Mouse (Mus musculus): ENCODE measurements around the gene Ms4a4b. TPM values are rescaled to one million over a fixed set of nuclear protein-coding genes. Genes with fewer than 3 reads are reported as not detected.
"Not testable (repeated sequence)": the region's sequence is repeated elsewhere in the genome, so short reads cannot be mapped to it uniquely, and the experiment has no call there.

Gene Ms4a4b
- total RNA-seq (2022) = 1 to 10 TPM in 1 of 4 experiments, not detected in 3; 1.4 TPM

DNA sequence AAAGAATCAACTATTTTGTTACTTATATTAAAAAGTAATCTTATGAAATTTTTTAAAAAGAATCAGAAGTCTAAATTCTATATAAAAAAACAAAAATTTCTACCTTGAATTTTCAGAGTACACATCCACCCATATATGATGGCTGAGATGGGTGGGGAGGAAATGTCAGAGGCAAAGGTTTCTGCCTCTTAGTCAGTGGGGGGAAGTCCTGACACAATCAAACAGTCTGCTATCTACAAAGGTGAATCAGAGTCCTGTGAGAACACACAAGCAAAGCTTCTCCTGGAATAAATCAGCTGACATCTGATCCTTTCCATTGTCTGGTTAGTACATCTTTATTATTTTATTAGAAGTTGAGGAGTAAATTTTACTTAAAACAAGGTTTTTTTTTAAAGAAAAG, at the start of gene Ms4a4b:
TSS of gene Ms4a4b (plus strand) at position 216 of the 400 bp plus-strand sequence.
- DNase-seq (ENCODE audit: low spot score in 2 of 2) = no peak

DNA sequence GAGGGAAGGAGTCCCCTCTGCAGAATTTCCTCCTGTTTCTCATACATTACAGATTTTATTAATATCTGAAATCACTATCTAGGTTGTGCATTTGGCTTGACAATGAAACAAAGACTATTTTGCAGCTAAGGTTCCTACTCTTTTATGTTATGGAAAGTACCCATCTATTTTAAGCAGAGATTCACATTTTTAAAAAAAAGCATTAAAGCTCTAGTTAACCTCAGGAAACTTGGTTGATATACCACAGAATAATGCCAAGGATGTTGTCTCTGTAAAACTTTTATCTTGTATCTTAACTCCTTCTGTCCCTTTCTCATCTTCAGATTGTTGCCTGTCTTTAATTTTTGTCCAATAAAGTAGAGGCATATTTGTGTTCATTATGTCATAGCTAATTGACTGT, 47.6 kb upstream of the Ms4a4b start:
- DNase-seq (ENCODE audit: low spot score in 2 of 2) = no peak

DNA sequence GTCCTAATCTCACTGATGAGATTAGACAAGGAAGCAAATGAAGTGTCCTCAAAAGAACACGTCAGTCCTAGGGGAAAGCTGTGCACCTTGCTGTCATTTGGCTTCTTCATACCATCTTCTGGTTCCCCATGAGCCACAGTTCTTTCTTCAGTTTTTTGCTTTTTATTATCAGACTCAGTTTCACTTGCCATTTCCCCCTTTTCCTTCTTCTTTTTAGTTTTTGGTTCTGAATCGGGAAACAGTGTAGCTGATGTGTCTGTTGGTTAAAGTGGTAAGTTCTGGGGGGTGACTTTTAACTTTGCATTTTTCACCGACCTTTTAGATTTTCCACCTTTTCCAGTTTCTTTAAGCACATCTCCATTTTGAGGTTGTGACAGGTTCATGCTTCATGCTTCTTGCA, 38.8 kb upstream of the Ms4a4b start, which contains the start of gene Ms4a4c:
TSS of gene Ms4a4c (plus strand) at position 244 of the 400 bp plus-strand sequence.
- no peak for DNase-seq (ENCODE audit: low spot score in 2 of 2)

DNA sequence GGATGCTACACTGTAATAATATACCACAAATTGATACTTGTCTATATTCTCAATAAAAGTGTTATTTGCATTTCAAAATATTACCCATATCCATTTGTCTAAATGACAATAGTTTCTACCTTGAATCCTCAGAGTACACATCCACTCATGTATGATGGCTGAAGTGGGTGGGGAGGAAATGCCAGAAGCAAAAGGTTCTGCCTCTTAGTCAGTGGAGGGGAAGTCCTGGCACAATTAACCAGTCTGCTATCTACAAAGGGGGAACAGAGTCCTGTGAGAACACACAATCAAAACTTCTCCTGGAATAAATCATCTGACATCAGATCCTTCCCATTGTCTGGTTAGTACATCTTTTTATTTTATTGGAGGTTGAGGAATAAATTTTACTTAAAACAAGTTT, 35.9 kb upstream of the Ms4a4b start:
- DNase-seq (ENCODE audit: low spot score in 2 of 2) = no peak

DNA sequence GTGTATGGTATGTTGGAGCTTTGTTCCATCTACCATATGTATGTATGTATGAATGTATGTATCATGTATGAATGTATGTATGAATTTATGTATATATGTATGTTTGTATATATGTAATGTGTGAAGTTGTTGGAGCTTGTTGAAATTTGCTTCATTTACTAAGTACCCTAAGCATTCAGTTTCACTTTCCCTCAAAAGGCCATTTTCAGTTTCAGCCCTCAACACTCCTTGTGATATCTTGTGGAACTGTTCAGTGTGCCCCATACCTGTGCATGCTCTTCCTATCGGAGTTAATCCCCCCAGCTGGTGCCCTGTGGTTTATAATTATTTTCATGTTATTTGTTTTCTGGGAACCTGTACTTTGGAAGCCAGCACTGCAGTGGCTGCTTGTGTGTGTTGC, 34.8 kb upstream of the Ms4a4b start:
- DNase-seq (ENCODE audit: low spot score in 2 of 2) = no peak

DNA sequence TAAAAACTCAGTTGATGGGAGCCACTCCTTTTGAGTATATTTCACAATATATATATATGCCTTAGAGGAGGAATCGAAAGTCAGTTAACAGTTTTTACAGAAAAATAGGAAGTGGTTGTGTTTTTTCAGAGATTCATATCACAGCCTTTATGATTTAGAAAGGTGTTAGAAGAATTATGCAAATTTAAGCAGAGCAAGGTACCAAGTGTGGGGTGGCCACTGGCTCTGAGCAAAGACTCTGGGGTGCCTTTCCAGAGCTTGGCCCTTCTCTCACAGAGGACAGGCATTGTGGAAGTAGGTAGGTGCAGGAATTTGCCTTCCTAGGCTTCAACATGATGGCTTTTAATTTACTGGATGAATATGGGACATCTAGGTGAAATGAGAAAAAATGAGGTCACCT, 31.7 kb upstream of the Ms4a4b start:
- DNase-seq (ENCODE audit: low spot score in 2 of 2) = no peak

DNA sequence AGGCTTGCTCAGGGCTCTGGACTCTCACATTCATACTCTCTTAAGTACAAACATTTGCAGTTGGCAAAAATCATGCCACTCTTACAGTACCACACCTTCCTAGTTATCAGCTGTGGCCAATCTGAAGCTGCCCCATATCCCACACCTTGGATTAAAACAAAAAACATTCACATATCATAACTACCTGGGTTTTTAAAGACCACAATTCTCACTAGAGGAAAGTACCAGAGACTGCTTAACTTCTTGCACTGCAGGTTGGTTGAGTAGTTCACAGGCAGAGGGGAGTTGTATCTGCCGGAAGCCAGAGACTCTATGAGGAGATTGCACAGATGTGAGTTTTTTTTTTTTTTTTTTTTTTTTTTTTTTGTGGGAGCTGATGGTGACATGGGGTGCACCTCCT, 29.3 kb upstream of the Ms4a4b start:
- no peak for DNase-seq (ENCODE audit: low spot score in 2 of 2)

DNA sequence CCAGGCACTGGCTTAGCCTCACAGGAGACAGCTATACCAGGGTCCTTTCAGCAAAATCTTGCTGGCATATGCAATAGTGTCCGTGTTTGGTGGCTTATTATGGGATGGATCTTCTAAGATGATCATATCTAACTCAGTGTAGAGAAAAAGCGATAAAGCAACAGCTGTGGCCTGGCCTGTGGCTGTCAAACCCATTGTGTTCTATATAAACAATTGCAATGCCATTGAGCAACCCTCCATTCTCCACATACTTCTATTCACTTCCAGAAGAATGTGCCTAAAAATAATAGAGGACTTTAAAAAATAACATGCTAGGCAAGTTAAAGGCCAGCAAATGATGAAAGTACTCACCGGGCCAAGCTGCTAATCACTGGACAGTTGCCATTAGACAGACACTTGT, 27.8 kb upstream of the Ms4a4b start:
- DNase-seq (ENCODE audit: low spot score in 2 of 2) = no peak

DNA sequence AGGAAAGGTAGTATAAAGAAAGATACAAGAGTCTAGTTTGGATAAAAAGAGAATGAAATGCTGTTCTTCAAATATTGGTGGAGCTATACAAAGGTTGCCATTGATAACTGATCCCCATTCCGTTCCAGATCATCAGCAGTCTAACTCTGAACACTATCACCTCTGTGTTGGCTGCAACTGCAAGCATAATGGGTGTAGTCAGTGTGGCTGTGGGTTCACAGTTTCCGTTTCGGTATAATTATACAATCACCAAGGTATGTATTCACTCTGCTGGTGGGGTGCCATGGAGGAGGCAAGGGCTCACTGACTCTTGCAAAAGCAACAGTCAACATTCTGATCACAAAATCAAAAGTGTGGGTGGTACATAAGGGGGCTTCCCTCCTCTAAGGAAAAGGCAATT, 24.5 kb upstream of the Ms4a4b start:
- not testable (repeated sequence) for DNase-seq (ENCODE audit: low spot score in 2 of 2)

DNA sequence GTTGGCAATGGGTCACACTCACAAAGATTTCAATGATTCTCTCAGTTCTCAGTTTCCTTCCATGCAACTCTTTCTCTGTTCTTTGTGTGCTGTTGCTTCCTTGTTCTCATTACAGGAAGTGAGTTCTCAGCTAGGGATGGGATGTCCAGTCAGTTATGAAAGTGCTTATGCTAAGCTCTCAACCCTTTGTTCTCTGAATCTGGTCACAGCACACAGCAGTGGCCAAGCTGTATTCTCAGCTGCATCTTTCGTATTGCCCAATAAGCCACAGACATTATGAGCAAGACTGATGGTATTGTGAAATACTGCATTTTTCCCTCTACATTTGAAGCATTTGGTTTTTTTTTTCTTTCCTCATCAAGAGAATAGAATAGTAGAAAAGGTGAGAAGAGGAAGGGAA, 12.1 kb upstream of the Ms4a4b start:
- DNase-seq (ENCODE audit: low spot score in 2 of 2) = not testable (repeated sequence)

DNA sequence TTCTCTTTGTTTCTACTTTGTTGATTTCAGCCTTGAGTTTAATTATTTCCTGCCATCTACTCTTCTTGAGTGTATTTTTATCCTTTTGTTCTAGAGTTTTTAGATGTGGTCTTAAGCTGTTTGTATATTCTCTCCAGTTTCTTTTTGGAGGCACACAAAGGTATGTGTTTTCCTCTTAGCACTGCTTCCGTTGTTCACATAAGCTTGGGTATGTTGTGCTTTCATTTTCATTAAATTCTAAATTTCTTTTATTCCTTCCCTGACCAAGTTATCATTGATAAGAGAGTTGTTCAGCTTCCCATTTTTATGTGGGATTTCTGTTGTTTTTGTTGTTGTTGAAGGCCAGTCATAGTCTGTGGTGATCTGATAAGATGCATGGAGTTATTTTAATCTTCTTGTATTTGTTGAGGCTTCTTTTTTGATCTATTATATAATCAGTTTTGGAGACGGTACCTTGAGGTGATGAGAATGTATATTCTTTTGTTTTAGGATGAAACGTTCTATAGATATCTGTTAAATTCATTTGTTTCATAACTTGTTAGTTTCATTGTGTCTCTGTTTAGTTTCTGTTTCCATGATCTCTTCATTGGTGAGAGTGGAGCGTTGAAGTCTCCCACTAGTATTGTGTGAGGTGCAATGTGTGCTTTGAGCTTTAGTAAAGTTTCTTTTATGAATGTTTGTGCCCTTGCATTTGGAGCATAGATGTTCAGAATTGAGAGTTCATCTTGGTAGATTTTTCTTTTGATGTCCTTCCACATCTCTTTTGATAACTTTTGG, 8.1 kb upstream of the Ms4a4b start:
- DNase-seq (ENCODE audit: low spot score in 2 of 2) = no peak

DNA sequence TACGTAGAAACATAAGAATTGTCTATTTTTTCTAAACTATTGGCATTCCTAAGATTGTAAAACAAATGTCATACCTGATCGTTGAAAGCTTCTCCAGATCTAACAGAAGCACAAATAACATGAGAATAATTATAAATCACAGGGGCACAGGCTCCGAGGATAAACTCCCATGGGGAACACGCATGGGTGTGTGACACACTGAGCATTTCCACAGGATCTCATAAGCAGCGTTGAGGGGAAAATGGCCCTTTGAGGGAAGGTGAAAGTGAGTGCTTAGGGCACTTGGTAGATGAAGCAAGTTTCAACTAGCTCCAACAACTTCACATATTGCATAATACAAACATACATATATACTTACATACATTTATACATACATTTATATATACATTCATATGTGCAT, 611 bp downstream of the Ms4a4b start:
- no peak for DNase-seq (ENCODE audit: low spot score in 2 of 2)

DNA sequence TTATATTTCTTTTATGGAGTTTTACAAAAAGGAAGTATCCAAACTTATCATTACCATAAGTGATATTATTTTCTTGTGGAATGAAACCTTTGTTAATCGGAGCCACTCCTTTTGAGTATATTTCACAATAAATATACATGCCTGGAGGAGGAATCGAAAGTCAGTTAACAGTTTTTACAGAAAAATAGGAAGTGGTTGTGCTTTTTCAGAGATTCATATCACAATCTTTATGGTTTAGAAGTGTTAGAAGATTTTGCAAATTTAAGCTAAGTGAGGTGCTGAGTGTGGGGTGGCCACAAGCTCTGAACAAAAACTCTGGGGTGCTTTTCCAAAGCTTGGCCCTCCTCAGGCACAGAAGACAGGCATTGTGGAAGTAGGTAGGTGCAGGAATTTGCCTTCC, 3.9 kb downstream of the Ms4a4b start:
- DNase-seq (ENCODE audit: low spot score in 2 of 2) = no peak

DNA sequence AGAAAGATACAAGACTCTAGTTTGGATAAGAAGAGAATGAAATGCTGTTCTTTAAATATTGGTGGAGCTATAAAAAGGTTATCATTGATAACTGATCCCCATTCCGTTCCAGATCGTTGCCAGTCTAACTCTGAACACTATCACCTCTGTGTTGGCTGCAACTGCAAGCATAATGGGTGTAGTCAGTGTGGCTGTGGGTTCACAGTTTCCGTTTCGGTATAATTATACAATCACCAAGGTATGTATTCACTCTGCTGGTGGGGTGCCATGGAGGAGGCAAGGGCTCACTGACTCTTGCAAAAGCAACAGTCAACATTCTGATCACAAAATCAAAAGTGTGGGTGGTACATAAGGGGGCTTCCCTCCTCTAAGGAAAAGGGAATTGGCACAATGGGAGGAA, 15.7 kb downstream of the Ms4a4b start:
- DNase-seq (ENCODE audit: low spot score in 2 of 2) = not testable (repeated sequence)

DNA sequence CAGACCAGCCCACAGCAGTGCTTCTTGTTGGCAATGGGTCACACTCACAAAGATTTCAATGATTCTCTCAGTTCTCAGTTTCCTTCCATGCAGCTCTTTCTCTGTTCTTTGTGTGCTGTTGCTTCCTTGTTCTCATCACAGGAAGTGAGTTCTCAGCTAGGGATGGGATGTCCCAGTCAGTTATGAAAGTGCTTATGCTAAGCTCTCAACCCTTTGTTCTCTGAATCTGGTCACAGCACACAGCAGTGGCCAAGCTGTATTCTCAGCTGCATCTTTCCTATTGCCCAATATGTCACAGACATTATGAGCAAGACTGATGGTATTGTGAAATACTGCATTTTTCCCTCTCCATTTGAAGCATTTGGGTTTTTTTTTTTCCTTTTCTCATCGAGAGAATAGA, 21.4 kb downstream of the Ms4a4b start:
- DNase-seq (ENCODE audit: low spot score in 2 of 2) = not testable (repeated sequence)

DNA sequence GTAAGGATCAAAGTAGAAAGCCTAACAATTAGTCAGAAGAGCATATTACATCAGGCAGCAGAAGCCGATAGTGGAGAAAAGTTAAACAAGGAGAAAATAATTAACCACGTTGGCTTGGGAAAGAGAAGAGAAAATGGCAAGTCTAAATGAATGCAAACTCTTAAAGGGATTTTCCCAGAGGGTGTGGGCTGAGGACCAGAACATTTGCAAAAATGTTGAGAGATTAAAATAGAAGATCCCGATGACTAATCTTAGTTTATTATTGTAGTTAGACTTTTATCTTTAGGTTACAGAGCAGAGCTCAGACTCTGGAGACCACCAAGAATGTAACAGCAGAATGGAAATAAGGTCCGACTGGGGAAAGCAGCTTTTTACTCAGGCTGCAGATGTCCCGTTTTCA, 23.1 kb downstream of the Ms4a4b start:
- DNase-seq (ENCODE audit: low spot score in 2 of 2) = no peak

DNA sequence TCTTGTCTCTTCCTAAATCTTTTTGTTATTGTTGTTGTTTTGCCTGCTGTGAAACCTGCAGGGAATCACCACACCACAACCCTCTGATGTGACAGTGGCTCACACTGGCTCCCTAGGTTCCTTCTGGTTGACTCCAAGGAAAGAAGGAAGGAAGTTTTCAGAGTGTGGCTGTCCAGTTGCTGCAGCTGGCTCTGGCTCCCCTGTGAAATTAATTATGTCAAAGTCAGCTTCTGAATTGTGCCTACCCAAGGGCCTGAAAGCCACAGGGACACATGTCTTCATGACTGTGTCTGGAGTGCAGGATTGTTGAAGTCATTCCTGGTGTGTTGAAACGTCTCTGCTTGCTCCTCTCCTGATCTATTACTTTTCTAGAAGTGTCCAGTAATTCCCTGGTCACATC, 25.0 kb downstream of the Ms4a4b start:
- DNase-seq (ENCODE audit: low spot score in 2 of 2) = not testable (repeated sequence)

DNA sequence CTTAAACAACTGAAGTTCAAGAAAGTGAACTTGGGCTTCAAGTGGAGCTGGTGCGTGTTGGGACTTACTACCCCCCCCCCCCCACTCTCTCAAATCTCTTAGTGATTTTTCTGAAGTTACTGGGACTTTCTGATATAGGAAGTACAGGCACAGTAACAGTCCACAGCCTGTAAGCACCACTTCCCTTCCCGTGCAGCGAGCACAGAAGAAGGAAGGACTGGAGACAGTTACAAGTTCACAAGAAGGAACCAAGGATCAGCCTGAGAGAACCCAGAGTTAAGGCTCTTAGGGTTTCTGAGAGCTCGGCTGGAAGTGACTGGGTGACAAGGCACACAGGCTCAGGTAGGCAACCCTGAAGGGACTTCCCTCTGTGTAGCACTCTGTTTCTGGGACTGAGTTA, 25.9 kb downstream of the Ms4a4b start, which contains the start of gene Ms4a6c:
TSS of gene Ms4a6c (plus strand) at position 152 of the 400 bp plus-strand sequence.
- DNase-seq (ENCODE audit: low spot score in 2 of 2) = not testable (repeated sequence)

DNA sequence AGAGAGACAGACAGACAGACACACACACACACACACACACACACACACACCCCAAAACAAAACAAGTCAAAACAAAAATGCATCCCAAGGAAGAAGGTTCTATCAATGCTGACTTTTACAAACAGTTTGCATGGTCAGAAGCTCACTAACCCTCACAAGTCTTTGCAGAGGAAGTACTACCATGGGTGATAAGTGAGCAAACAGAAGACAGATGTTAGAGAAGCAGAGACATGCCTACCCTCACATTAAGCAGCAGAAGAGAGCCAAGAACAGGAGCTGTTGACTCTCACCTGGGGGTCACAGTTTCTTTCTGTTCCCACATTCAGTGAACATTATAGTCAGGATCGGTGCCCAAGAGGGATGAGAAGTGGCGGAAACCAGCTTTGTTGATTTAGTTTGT, 36.4 kb downstream of the Ms4a4b start:
- DNase-seq (ENCODE audit: low spot score in 2 of 2) = no peak

DNA sequence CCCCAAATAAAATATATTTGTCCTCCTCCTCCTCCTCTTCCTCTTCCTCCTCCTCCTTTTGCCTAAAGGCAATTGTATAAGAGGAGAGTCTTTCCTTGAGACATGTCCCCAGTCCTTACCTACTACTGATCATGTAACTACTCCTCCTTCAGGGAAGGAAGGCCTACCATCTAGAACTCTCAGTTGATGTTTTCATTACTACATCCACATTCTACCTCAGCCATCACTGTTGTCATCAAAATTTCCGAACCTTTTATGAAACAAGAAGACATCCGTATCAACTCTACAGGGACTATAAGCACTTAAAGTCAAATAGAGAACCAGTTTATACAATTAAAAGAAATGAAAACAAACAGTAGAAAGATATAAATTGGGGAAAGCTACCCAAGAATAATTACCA, 39.3 kb downstream of the Ms4a4b start:
- no peak for DNase-seq (ENCODE audit: low spot score in 2 of 2)

DNA sequence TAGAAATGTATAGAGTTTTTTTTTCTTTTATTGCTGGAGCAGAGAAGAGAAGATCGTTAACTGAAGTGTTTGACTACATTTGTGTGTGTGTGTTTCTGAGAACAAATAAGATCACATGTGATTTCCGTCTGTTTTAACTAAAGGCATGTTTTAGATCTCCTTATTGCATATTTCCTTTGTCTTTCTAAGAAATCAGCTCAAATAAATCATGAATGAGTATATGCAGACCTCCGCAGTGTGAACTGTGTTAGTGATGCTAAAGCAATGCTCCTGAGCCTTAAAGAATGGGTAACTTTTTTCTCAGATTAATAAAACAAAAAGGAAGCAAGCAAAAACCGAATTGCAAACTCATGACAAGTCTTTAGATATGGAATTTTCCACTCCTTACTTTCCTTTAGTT, 40.6 kb downstream of the Ms4a4b start:
- DNase-seq (ENCODE audit: low spot score in 2 of 2) = no peak

DNA sequence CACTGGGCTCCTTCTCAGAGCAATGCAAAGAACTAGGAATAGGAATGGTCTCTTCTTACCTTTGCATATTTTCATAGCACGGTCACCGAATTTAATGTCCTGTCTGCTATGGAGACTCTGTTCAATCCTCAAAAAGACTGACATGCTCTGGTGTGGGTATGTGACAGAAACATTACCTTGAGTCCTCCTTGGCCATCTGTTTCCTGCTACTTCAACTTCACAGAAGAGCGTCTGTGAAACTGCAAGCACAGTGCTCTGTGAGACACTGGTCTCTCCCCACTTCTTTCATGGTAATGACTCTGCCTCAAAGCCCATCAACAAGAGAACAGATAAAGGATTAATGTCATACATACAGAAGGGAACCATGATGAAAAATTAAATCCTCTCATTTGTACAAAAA, 41.0 kb downstream of the Ms4a4b start:
- no peak for DNase-seq (ENCODE audit: low spot score in 2 of 2)

DNA sequence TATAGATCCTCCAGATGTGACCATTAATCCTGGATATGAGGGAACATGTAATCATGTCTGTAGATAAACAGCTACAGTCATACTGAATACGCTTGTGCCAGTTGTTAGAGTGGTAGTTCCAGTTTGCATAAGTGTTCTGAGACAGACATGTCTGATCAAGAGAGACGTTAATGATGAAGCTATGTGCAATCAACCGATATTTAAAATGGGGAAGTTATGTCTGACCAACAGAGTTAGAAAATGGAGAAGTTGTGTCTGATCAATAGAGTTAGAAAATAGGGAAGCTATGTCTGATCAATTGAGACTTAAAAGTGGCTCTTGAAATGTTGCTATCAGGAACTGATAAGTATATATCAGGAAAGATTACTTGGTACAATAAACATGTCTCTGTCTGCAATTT, 41.9 kb downstream of the Ms4a4b start:
- DNase-seq (ENCODE audit: low spot score in 2 of 2) = no peak

Measured in left cerebral cortex, adult 8-10 months (tissue).